Mouse (Mus musculus) T-helper 17 cell (primary cell): ENCODE measurements around the gene Stam2.

Experiments
- in situ Hi-C, 2 experiments: fragments of 300-600 bp; cut with MboI, MseI; formaldehyde crosslinking; loops; 1 replicate in 1 of 2; 2 replicates in 1 of 2; pipeline ENCODE4 v1.15.1; 2025; ENCODE audit warnings: high pct_unique_total_duplicates in 2 of 2

Gene Stam2

GRCm38 (mm10) chr2:52654541-52654940 is 87.5 kb downstream of the Stam2 start:
- in situ Hi-C loops = no loop called here

GRCm38 (mm10) chr2:52651547-52651946 is 90.5 kb downstream of the Stam2 start:
- in situ Hi-C loops = no loop called here

GRCm38 (mm10) chr2:52647255-52647998 is 94.7 kb downstream of the Stam2 start:
- in situ Hi-C loops = no loop called here

GRCm38 (mm10) chr2:52643657-52644056 is 98.4 kb downstream of the Stam2 start:
- in situ Hi-C loops = no loop called here
